9 mouse cellular contexts compared by ENCODE assay signal in genomic region chr7:92630167-92630566, GRCm38 (mm10). TPM values are rescaled to one million over a fixed set of nuclear protein-coding genes. Genes with fewer than 3 reads are reported as not detected.
DNase-seq lines count a peak whose midpoint lies in the region; ATAC-seq and TF ChIP-seq lines count a peak whose summit lies in the region.
"Had no signal": no experiment of that assay in that cellular context is flagged by ENCODE, and none has a peak within 500 bp of the region (broad histone marks: within the 10 kb centered on the region; RNA-seq: fewer than 3 reads in every experiment).

No protein-coding gene starts in this region.

- WGBS in intestine, postnatal 0 days = 46% methylated on average over 2 of the region's 2 CpGs
- WGBS in intestine, embryonic 16.5 days = 47% methylated on average over 2 of the region's 2 CpGs
- 24% methylated on average over 2 of the region's 2 CpGs for WGBS in embryonic facial prominence, embryonic 14.5 days

- H3K27me3 ChIP-seq in intestine, postnatal 0 days (replicated peaks; ENCODE audit: control insufficient read depth, insufficient read depth, low read length) = no peaks in the 10 kb centered on the region
- H3K27me3 ChIP-seq in intestine, embryonic 16.5 days (replicated peaks; ENCODE audit: control insufficient read depth, insufficient read depth, low read length) = no peaks in the 10 kb centered on the region
- no peaks in the 10 kb centered on the region for H3K27me3 ChIP-seq in embryonic facial prominence, embryonic 14.5 days (replicated peaks; ENCODE audit: control insufficient read depth, insufficient read depth, low read length)
- H3K27me3 ChIP-seq in splenic B cell, adult 2 months (ENCODE audit: control insufficient read depth, insufficient read depth, low read length, poor library complexity, severe bottlenecking) = no peaks in the 10 kb centered on the region
- H3K27me3 ChIP-seq: limb, embryonic 12.5 days had no signal

- no peaks in the 10 kb centered on the region for H3K9me3 ChIP-seq in intestine, postnatal 0 days (ENCODE audit: control insufficient read depth)
- H3K9me3 ChIP-seq in intestine, embryonic 16.5 days (ENCODE audit: control insufficient read depth, low read length) = no peaks in the 10 kb centered on the region
- no peaks in the 10 kb centered on the region for H3K9me3 ChIP-seq in embryonic facial prominence, embryonic 14.5 days (ENCODE audit: control insufficient read depth, low read length)
- H3K9me3 ChIP-seq: limb, embryonic 12.5 days had no signal

- H3K36me3 ChIP-seq in intestine, postnatal 0 days (ENCODE audit: control insufficient read depth, insufficient read depth) = no peaks in the 10 kb centered on the region
- no peaks in the 10 kb centered on the region for H3K36me3 ChIP-seq in intestine, embryonic 16.5 days (ENCODE audit: control insufficient read depth, insufficient read depth, low read length)
- no peaks in the 10 kb centered on the region for H3K36me3 ChIP-seq in embryonic facial prominence, embryonic 14.5 days (ENCODE audit: control insufficient read depth, insufficient read depth, low read length)
- H3K36me3 ChIP-seq in splenic B cell, adult 2 months (ENCODE audit: control insufficient read depth, insufficient read depth, low read length, poor library complexity, severe bottlenecking) = no peaks in the 10 kb centered on the region
- H3K36me3 ChIP-seq: limb, embryonic 12.5 days had no signal

- no peak overlapping the region for H3K4me3 ChIP-seq in intestine, postnatal 0 days (ENCODE audit: low read depth, low read length)
- no peak overlapping the region for H3K4me3 ChIP-seq in intestine, embryonic 16.5 days (ENCODE audit: low read length)
- H3K4me3 ChIP-seq in embryonic facial prominence, embryonic 14.5 days (ENCODE audit: low read depth, low read length) = no peak overlapping the region
- H3K4me3 ChIP-seq: limb, embryonic 12.5 days had no signal

- no peaks in the 10 kb centered on the region for H3K4me1 ChIP-seq in intestine, postnatal 0 days (replicated peaks; ENCODE audit: control insufficient read depth, insufficient read depth, low read length)
- no peaks in the 10 kb centered on the region for H3K4me1 ChIP-seq in intestine, embryonic 16.5 days (ENCODE audit: control insufficient read depth, insufficient read depth, low read length)
- no peaks in the 10 kb centered on the region for H3K4me1 ChIP-seq in embryonic facial prominence, embryonic 14.5 days (ENCODE audit: control insufficient read depth, insufficient read depth, low read length)
- H3K4me1 ChIP-seq: limb, embryonic 12.5 days had no signal

- DNase-seq in adrenal gland, adult 2 months = peak; percentile 33
- no peak for DNase-seq in adrenal gland, postnatal 4 days (ENCODE audit: low spot score in 2 of 2)
- peak; percentile 46 for DNase-seq in A20 (ENCODE audit: low read depth, low spot score)
- peak; percentile 36 for DNase-seq in embryonic facial prominence, embryonic 14.5 days (ENCODE audit: low spot score)
- peak; percentile 61 for DNase-seq in splenic B cell, adult 2 months (ENCODE audit: low read depth, low spot score)
- DNase-seq in gastrocnemius, postnatal 25 days = no peak

- no peak overlapping the region for H3K27ac ChIP-seq in intestine, postnatal 0 days (ENCODE audit: low read depth, low read length)
- no peak overlapping the region for H3K27ac ChIP-seq in intestine, embryonic 16.5 days (ENCODE audit: low read length)
- H3K27ac ChIP-seq in embryonic facial prominence, embryonic 14.5 days (replicated peaks; ENCODE audit: low read depth, low read length) = no peak overlapping the region
- H3K27ac ChIP-seq: limb, embryonic 12.5 days had no signal

- H3K9ac ChIP-seq in intestine, postnatal 0 days (ENCODE audit: low read depth, low read length) = no peak overlapping the region
- no peak overlapping the region for H3K9ac ChIP-seq in intestine, embryonic 16.5 days (ENCODE audit: low read depth, low read length)
- no peak overlapping the region for H3K9ac ChIP-seq in embryonic facial prominence, embryonic 14.5 days (ENCODE audit: low read depth, low read length)
- H3K9ac ChIP-seq: limb, embryonic 12.5 days had no signal

- peak; percentile 67 for TF ChIP-seq CTCF in intestine, postnatal 0 days (IDR thresholded peaks at IDR 0.05; ENCODE audit: low read depth)

- ATAC-seq in intestine, postnatal 0 days = no peak
- ATAC-seq in intestine, embryonic 16.5 days = no peak
- ATAC-seq in embryonic facial prominence, embryonic 14.5 days (ENCODE audit: low read depth) = no peak

- no peak overlapping the region for H3K4me2 ChIP-seq in intestine, postnatal 0 days (replicated peaks; ENCODE audit: low read depth)
- H3K4me2 ChIP-seq in intestine, embryonic 16.5 days (ENCODE audit: low read depth, low read length) = no peak overlapping the region
- no peak overlapping the region for H3K4me2 ChIP-seq in embryonic facial prominence, embryonic 14.5 days (ENCODE audit: low read depth, low read length)
- H3K4me2 ChIP-seq: limb, embryonic 12.5 days had no signal

RNA-seq across cellular contexts. Expression of gene Ankrd42, which starts 6.8 kb away (rescaled TPM):
- total RNA-seq in adrenal gland, adult 2 months (2021) = 1 to 10 TPM; 6.6 to 8.5 TPM
- polyA plus RNA-seq in adrenal gland, adult 2 months (2012; rRNA removed) = 1.1 and 1.3 TPM in 2 replicates
- total RNA-seq in adrenal gland, postnatal 4 days (2021) = 10 to 100 TPM; 11.8 to 13.2 TPM
- 0.75 and 0.93 TPM in 2 replicates for polyA plus RNA-seq in intestine, postnatal 0 days (2015; fragmentation: Nextera tagmentation; extraction: Ambion mirVana)
- 2.9 and 3.1 TPM in 2 replicates for polyA plus RNA-seq in intestine, embryonic 16.5 days (2015; fragmentation: Nextera tagmentation; extraction: Ambion mirVana)
- polyA plus RNA-seq in embryonic facial prominence, embryonic 14.5 days (2014; fragmentation: Nextera tagmentation; extraction: Ambion mirVana) = 5.8 and 7.2 TPM in 2 replicates
- total RNA-seq in gastrocnemius, postnatal 25 days (2021) = under 1 TPM; 0.62 to 0.69 TPM

RNA-seq across cellular contexts. Expression of gene Pcf11, which starts 39.6 kb away (rescaled TPM):
- total RNA-seq in adrenal gland, adult 2 months (2021) = 10 to 100 TPM; 45.2 to 68.5 TPM
- polyA plus RNA-seq in adrenal gland, adult 2 months (2012; rRNA removed) = 17.2 and 20.2 TPM in 2 replicates
- 10 to 100 TPM; 68.3 to 74.6 TPM for total RNA-seq in adrenal gland, postnatal 4 days (2021)
- polyA plus RNA-seq in intestine, postnatal 0 days (2015; fragmentation: Nextera tagmentation; extraction: Ambion mirVana) = 11.7 and 13.2 TPM in 2 replicates
- 15.4 and 15.9 TPM in 2 replicates for polyA plus RNA-seq in intestine, embryonic 16.5 days (2015; fragmentation: Nextera tagmentation; extraction: Ambion mirVana)
- 19.0 and 19.6 TPM in 2 replicates for polyA plus RNA-seq in embryonic facial prominence, embryonic 14.5 days (2014; fragmentation: Nextera tagmentation; extraction: Ambion mirVana)
- total RNA-seq in gastrocnemius, postnatal 25 days (2021) = 10 to 100 TPM; 17.9 to 19.9 TPM

Comparison
In these comparisons a context has a peak if more than half of its experiments do, and no peak if none do; other contexts are left out.
1. DNase-seq: peak in adrenal gland, adult 2 months (single experiment), A20 (single experiment), embryonic facial prominence, embryonic 14.5 days (single experiment) and splenic B cell, adult 2 months (single experiment); none in adrenal gland, postnatal 4 days (0 of 2) and gastrocnemius, postnatal 25 days (single experiment).